Mouse (Mus musculus) telencephalon, adult 2 months (tissue): Measurements from ENCODE around the gene Tlx3.

ENCODE experiments used
- DNase-seq: peaks from one replicate; pipeline ENCODE4 v3.0.0-alpha.2; 2011; ENCODE audit warnings: low read depth, low spot score

The Tlx3 gene

GRCm38 (mm10) chr11:33203383-33204328, at the start of gene Tlx3:
Gene Tlx3 (minus strand): TSS chr11:33203589.
- DNase-seq: no peak

DNA sequence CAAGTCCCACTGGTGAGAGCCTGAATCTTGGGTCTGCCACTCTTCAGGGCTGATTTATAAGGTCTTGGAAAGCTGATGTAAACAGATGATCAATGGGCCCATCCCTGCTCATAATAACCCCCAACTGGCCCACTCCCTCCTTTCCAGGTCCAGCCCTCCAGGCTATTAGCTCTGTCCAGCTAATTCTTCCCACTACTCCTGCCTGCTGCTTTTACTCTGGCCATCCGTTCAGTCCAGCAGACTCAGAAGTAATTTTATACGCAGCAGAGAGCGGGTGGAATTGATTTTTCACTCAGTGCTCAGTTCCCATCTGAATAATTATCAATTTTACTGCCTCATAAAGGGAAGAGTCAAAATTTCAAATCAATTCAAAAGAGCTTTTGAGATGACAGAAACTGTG, 36.9 kb upstream of the Tlx3 start:
- DNase-seq: no peak

- DNase-seq: no peak
These were observed 30.7 kb upstream of the Tlx3 start for GRCm38 (mm10) chr11:33234134-33234533.

- no peak for DNase-seq
These were observed 28.7 kb upstream of the Tlx3 start for GRCm38 (mm10) chr11:33232056-33232455.

- DNase-seq: no peak
These were observed 24.8 kb upstream of the Tlx3 start for GRCm38 (mm10) chr11:33228186-33228585.

DNA sequence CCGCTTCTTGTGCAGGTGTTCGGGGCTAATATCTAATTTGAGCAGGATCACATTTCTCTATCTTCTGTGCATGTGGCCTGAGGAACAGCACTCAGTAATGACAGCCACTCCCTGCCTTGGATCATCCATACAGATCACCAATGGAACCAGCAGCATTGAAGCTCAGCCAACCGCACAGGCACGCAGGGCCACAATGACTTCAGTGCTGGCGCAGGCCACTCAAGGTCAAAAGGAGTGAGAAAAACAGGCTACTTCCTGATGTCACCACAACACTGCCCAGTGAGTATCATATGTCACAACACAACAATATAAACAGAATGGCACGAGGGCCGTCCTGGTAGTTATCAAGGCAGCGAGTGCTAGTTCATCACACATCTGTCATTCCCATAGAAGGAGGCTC, 23.1 kb upstream of the Tlx3 start:
- DNase-seq: no peak

- peak; percentile 64 for DNase-seq
These were observed 18.4 kb upstream of the Tlx3 start for GRCm38 (mm10) chr11:33221566-33222365.

GRCm38 (mm10) chr11:33220763-33221162, 17.4 kb upstream of the Tlx3 start:
- no peak for DNase-seq

- no peak for DNase-seq
These were observed 14.1 kb upstream of the Tlx3 start for GRCm38 (mm10) chr11:33217384-33218079.

DNA sequence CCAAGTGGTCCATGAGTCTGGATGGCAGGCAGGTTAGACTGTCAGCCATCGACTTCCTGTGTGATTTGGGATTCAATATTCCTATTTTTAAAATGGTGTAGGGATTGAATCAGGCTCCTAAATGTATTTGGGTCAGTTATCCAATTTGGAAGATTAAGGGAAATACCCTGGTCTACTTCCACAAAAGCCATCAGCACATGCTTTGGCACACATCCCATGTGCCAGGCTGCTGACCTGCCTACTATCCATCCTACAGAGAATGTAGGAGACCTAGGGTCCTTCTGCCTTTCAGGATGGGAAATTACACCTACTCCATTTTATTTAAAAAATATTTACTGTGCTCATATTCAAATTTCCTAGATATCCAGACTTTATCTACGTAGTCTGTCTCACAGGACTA, 4.0 kb upstream of the Tlx3 start:
- no peak for DNase-seq

DNA sequence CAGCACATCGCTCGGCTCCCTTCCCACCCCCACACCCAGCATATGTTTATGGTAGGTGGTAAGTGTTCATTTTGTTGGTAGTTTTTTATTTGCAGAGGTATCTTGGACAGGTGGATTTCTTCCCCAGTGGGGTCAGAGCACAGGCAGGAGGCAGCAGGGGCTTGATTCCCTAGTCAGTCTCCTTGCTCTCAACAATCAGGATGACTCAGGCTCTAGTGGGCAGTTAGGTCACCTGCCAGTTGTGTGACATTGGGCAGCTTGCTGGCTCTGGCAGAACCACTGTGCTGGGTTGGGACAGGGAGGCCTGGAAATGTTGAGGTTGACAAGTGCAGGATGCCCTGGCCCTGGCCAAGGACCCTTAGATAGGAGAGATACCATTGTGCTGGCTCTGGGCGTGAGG, 1.6 kb upstream of the Tlx3 start:
- no peak for DNase-seq

- no peak for DNase-seq
These were observed 928 bp upstream of the Tlx3 start for GRCm38 (mm10) chr11:33204329-33204705.

- DNase-seq: no peak
These were observed 417 bp downstream of the Tlx3 start for GRCm38 (mm10) chr11:33202972-33203371.

DNA sequence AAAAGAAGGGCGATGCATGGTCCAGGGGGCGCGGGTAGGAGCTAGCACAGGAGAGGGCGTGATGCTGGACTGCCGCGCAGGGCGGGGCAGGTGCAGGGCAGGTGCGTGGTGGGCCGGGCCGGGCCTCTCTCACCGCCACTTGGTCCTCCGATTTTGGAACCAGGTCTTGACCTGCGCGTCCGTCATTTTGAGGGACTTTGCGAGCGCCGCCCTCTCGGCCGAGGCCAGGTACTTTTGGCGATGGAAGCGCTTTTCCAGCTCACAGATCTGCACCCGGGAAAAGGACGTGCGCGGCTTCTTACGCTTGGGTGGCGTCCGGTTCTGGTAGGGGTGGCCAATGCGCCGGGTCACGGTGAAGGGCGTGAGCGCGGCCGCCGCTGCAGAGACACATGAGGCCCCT, 1.1 kb downstream of the Tlx3 start:
- no peak for DNase-seq

DNA sequence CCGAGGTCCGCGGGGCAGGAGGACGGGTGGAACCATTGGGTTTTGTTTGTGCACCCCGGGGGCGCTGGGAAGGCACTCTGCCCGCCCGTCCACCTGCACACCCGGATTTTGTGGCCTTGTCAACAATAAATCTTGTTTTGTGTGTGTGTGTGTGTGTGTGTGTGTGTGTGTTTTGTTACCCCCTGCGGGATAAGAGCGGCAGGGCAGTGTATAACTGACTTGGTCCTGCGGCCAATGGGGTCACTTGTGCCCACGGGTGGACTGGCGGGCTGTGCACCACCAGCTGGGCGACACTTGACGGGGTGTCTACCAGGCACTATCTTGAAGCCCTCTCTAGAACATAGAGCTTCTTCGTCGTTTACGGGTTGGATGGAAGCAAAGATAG, 1.8 kb downstream of the Tlx3 start:
- DNase-seq: no peak

GRCm38 (mm10) chr11:33200764-33201625, 2.4 kb downstream of the Tlx3 start:
- DNase-seq: no peak

DNA sequence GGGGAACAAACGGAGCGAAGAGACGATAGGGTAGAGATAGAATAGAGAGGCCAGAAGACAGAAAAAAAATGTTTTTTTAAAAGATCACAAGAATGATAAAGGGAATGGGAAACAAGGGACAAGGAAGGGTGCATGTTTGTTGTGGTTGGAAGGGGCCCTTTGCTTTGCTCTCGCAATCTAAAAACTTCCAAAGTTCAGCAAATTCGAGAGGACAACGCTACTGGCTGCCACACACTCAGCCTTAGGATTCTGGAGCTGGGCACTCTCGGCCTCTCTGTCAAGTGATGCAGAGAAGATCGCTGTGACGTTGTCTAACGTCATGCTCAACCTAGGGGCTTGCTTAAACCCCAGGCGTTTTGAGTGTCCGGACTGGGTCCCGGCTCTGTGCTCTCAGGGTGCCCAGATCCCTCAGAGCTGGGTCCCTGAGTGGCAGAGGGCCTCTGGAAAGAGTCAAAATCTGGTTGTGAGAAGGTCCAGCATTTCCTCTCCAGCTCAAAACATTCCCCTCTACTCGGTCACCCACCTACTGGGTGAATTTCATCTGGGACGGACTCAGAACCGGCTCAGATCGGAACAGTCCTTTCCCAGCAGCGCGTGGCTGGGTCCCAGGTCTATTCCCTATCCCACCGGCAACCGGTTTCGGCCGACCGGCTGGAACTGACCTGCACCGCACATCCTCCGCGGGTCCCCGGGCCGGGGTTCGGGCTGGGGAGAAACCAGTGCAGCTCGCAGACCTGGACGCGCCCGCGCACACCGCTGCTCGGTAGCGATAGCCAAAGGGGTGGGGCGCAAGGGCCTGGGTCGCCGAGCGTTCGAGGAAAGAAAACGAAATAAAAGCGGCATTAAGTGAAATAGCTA, 3.3 kb downstream of the Tlx3 start:
- DNase-seq: no peak

GRCm38 (mm10) chr11:33199117-33199514, 4.3 kb downstream of the Tlx3 start:
- DNase-seq: no peak

DNA sequence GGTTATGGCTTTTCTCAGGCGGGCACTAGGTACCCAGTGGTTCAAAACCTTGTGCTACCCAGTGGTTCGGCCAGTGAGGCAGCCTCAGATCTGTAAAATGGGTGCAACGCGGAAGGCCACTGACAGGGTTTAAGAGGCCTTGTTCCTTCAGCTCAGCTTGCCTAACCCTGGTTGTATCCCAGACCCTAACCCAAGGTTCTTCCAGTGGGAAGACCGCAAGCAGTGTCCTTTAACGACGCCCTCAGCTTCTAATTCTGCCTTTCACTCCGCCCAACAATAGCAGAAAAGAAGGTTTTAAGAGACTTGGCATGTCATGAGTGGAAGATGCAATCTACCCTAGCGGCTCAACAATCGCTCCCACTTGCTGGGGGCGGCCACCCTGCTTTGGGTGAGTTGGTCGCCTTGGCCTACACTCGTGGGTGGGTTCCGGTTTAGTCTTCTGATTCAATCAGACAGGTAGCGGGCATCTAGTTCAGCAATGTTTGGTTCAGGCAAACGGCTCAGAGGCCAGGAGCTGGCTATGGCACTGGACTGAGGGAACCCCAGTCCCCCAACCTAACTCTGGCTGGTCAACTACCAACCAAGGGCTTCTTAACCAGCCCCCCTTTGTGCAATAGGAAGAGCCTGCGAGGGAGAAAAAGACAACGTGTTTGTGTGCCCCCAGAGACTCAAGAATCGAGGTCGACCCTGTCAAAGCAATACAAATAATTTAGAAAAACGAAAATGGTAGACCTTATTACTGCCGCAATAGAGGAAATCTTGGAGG, 4.9 kb downstream of the Tlx3 start:
- DNase-seq: no peak
